Mouse (Mus musculus): Measurements from ENCODE around the gene Hs2st1.

The Hs2st1 gene

DNA sequence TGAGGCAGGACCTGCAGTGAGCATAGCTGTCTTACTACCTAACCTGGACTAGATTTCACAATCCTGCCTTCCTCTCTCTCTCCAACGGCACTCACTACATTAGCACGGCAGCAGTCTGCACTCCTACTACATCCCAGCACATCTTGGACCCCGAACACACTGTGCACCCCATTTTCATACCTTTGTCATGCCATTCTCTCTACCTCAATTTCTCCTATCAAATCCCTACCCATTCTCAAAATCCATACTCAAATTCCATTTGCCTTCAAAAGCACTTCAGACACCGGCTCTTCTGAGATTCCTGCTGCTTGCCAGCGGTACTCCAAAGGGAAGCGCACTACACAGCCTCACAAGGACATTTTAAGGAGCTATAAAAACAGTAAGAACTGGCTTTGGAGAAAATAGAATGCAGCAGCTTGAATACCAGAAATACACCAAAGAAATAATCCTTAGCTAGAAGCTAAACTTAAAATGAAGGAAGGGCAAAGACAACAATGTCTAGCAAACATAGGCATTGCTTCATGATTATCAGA is 28.0 kb downstream of the Hs2st1 start:
- ChIA-PET CTCF (no interaction called here), POLR2A (interaction anchor here in 2 of 4 experiments (1.1 to 2.3 kb wide), 3 partner anchors 12 to 15 kb away, joined by 3 to 10 read pairs (median 4); no protein-coding TSS in a partner anchor)

DNA sequence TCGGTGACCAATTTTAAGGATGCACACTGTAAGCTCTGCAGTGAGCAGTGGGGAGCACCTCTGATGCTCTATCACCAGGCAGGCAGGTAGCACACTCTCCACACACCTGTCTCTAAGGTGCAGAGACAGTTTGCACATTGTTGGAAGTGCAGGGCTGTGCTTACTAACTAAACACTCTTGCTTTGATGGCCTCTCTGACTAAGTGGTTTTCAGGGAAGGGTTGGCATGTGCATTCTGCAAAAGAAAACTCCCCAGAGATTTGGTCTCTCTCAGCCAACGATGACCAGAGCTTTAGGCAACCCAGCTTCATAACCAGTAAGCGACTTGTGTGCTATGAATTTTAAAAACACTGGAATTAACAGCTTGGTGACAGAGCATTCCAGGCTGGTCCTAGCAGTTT is 29.2 kb downstream of the Hs2st1 start:
- POLR2A ChIA-PET, result interaction anchor here in 2 of 4 experiments (0.9 to 2.1 kb wide), 4 partner anchors 10 to 30 kb away, joined by 3 to 6 read pairs (median 4); no protein-coding TSS in a partner anchor
- CTCF ChIA-PET, result interaction anchor here in 1 of 4 experiments (0.7 kb wide), 1 partner anchor 141 kb away, joined by 3 read pairs; no protein-coding TSS in a partner anchor

DNA sequence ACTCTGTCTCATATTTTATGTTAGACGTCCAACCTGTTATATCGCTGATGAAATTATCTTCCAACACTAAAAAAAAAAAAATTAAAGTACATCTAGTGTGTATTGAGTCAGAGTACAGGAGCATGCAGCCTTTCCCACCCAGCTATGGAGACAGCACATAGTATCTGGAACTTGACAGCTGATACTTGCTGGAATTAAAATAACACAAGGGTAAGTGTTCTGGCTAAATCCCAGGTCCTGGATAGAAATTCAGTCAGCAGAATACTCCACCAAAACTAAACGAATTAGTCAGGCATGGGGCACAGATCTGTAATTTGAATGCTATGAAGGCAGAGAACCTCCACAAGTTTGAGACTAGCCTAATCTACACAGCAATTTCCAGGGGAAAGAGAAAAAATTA is 30.9 kb downstream of the Hs2st1 start:
- ChIA-PET POLR2A (interaction anchor here in 1 of 4 experiments (1.2 to 2.1 kb wide), 4 partner anchors 12 to 32 kb away, joined by 3 to 6 read pairs (median 4); no protein-coding TSS in a partner anchor), CTCF (no interaction called here)

DNA sequence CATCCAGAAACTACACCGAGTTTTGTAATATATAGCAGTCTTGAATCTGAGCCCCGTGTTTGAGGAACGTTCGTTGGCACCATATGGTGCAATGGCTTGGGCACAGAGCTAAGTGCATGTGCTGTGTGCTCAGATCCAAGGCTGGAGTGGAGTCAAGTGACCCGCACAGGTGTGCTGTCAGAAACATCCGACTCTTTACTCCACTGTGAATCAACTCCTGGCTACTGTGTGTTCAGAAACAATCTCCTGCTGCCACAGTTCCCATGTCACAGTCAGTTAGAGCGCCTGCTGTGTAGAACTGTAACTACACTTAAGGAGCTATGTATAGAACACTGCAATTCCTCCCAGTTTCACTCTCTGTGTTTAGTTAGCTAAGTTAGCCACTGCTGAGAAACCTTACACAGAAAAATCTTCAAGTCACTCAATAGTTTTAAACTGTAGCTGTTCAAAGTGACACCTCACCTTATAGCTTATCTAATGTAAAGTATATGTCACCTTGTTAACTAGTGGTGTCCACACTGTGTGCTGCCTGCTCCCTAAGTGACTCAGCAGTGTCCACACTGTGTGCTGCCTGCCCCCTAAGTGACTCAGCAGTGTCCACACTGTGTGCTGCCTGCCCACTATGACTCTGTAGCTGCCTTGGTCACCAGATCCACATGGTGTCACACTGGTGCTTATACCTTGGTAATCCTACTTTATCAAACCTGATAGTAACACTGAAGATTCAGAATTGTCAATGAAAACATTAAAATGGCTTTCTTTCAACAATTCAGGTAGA is 32.7 kb downstream of the Hs2st1 start:
- ChIA-PET CTCF (no interaction called here), POLR2A (interaction anchor here in 1 of 4 experiments (0.6 to 1.5 kb wide), 3 partner anchors 10 to 34 kb away, joined by 3 to 4 read pairs (median 3); no protein-coding TSS in a partner anchor)

DNA sequence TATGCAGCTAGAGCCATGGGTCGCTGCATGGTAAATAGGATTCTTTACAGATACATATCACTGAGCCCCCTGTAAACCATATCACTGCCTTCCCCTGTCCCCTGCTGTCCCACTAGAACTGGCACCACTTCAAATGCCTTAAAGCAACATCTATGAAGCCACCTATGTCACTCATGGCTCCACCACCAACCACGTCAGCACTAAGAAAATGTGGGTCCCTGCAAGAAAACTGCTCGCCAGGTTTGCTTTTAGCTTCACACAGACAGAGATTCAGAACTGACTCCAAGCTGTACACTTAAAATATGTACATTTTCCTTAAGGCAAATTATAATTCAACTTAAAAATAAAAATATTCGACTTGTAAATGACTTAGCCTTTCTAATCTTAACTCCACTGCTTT is 34.9 kb downstream of the Hs2st1 start:
- CTCF ChIA-PET, result interaction anchor here in 1 of 4 experiments (0.6 kb wide), 1 partner anchor 1163 kb away, joined by 5 read pairs; no protein-coding TSS in a partner anchor
- POLR2A ChIA-PET, result interaction anchor here in 1 of 4 experiments (2.1 kb wide), 1 partner anchor 35 kb away, joined by 7 read pairs; the partner anchor contains the start of genes Hs2st1 and Selenof

DNA sequence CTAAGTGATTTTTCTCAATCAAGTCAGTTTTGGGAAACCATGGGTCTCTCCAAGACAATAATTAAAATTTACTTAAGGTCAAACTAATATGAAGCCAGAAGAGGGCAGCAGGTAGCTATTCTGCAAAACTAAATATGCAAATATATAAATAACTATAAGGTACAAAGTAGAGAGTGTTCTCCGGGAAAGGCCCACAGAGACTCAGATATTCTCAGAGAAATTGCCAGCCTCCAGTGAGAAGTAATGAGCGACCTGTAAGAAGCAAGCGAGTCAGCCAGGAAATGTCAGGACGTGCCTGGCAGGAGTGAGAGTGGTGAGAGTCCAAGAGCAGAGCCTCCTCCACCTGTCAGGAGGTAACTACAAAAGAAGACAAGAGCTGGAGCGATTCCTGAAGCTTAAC is 39.0 kb downstream of the Hs2st1 start:
- CTCF ChIA-PET, result no interaction called here

DNA sequence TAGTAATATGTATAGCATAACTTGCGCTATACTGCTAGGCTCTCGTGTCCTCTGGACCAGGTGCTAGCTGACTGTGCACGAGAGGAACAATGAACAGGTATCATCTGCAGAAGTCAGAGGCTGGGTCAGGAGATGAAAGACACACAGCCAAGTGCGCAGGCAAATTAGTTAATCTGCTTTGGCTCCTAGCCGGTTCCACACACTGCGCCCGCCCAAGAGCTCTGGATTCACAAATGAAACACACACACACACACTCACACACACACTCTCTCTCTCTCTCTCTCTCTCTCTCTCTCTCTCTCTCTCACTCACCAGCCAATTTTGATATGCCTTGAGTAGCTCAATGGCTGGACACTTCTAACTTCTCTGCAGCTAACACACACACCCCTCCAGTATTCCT is 42.1 kb downstream of the Hs2st1 start:
- ChIA-PET POLR2A (interaction anchor here in 2 of 4 experiments (1.0 to 1.4 kb wide), 2 partner anchors 9 to 39 kb away, joined by 3 to 4 read pairs; no protein-coding TSS in a partner anchor), CTCF (no interaction called here)

More for the DNA sequence above, 39.0 kb downstream of the Hs2st1 start:
- POLR2A ChIA-PET, result interaction anchor here in 2 of 4 experiments (1.0 to 1.3 kb wide), 4 partner anchors 10 to 40 kb away, joined by 3 read pairs; partner anchors contain the start of gene Selenof (in 1 of the 2)

DNA sequence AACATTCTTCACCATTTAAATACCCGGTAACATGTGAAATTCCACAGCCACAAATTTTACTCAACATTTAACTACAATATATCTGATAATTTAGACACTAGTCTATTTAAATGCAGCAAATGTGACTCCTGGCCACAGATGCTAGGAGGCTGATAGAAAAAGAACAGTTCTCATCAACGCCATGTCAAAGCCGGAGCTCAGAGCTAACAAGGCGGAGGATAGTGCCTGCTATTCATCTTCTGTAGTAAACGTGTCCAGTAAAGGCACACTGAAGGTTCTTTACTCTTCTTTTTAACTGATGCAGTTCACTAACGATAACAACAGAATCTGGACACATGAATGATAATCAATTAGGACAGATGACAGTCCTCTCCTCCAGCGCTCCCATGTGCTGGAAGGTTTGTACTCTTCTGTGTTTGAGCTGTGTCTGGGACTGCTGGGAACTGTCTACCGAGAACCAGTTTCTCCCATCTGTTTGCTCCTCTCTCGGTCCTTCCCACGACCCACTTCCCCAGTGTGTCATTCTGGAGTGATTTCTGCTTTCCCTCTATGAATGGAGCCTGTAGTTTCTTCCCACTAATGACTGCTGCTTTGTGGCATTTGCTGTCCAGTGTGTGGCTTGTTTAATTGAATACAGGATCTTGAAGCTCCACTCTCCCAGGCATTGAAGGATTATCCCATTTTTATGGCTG is 50.3 kb downstream of the Hs2st1 start:
- ChIA-PET POLR2A (interaction anchor here in 1 of 4 experiments (1.0 to 1.7 kb wide), 2 partner anchors 12 to 13 kb away, joined by 3 read pairs; no protein-coding TSS in a partner anchor), CTCF (no interaction called here)

DNA sequence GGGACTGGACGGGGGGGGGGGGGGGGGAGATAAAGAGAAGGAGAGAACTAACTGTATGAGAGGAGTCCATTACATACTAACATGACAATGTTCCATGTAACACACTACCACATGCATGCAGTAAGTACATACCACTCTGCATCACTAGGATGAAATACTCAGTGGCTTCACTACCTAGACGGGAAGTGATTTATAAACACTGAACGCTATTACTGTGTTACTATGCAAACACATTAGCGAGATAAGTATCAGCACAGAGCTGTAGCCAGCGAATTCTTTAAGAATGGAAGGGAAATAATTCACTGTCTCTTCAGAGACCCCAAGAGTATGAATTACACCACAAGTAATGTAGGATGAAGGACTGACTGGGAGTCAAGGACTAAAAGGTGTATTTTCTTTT is 51.1 kb downstream of the Hs2st1 start:
- ChIA-PET CTCF (no interaction called here), POLR2A (no interaction called here)

DNA sequence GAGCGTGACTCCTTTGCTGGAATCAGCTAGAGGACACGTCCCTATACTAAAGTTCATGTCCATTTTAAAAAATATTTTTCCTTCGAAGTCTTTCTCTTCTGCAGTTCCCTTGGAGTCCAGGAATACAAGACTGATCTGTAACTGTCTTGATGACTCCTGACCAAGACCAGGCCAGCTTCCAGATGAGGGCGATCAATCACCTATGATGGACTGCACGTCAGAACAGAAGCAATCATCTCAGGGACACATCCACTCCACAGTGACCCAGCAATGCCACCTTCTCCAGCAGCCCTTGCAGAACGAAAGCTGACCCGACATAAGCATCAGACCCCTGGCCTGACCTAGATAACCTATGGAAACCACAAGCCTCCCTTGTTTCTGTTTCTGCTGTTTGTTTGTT is 54.7 kb downstream of the Hs2st1 start:
- POLR2A ChIA-PET, result interaction anchor here in 1 of 4 experiments (0.6 kb wide), 1 partner anchor 71 kb away, joined by 3 read pairs; no protein-coding TSS in a partner anchor
- CTCF ChIA-PET, result no interaction called here

DNA sequence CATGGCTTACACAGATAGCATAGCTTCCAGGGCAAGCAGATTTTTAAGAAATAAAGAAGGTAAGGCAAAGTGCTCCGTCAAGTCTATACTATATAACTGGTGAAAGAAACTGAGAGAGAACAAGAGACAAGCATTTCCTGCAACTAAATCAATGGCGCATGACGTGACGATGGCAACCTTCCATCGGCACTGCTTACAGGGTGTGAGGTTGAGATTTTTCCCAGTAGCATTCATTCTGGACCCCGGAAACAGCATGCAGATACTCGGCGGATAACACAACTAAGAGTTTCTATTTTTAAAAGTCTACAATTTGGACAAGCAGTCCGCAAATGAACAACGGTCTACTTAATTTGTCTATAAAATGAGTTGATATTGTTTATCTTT is 55.9 kb downstream of the Hs2st1 start:
- ChIA-PET CTCF (no interaction called here), POLR2A (interaction anchor here in 1 of 4 experiments (1.4 kb wide), 1 partner anchor 55 kb away, joined by 5 read pairs; no protein-coding TSS in a partner anchor)

DNA sequence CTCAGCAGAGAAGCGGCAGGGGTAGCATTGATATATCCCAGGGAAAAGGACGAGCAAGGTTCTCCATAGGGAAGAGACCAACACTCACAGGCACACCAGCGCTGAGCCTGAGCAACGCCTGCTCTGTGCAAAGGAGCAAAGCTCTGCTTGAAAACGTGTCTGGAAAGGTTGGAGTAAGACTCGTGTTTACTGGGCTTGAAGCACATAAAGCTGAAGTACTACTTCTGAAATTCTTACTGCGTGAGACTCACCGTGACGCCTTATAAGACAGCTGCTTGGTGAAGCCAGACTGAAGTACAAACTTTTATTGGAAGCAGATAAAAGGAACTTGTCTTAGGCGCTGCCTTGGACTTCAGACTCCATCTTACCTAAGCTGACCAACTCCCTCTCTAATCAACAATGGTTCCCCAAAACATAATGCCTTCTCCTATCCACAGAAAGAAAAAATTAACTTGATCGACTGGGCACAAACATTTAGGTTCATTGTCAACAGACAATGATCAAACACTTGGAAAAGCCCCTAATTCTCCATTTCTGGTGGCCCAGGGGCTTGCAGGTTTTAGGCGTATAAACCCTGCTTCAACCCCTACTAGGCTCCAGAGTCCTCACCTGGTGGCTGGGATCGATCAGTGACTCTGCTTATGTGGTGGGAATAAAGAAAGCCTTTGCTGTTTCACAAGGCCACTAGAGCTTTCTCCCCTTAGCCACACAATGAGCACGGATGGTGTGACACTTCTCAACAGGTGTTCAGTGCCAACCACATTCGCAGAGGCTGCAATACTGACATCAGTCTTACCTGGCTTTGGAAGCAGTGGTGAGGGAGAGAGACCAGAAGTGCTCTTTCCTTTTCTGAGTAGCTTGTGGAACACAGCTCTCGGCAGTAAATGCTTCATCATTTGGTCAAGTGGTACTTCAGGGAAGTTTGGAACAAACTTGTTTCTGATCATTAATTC is 56.5 kb downstream of the Hs2st1 start:
- ChIA-PET CTCF (no interaction called here), POLR2A (interaction anchor here in 3 of 4 experiments (0.6 to 1.4 kb wide), 3 partner anchors 9 to 101 kb away, joined by 3 to 5 read pairs (median 3); no protein-coding TSS in a partner anchor)

DNA sequence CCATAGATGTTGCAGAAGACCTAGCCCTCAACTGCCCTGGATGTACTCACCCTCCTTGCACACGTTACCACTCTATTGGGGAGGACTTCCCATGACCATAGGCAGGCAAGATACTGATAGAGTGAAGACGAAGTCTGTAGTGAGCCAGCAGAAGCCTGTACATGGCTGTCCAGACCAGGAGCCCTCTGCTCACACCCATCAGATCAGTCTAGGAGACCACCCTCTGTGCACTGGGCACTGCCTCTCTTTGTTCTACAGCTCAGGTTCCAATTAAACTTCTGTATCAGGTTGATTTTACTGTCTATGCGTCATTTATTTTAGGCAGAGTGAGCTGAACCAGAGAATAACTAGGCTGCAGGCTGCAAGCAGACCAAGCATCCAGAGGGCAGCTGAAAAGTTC is 59.3 kb downstream of the Hs2st1 start:
- POLR2A ChIA-PET, result interaction anchor here in 1 of 4 experiments (1.2 kb wide), 1 partner anchor 58 kb away, joined by 3 read pairs; no protein-coding TSS in a partner anchor

DNA sequence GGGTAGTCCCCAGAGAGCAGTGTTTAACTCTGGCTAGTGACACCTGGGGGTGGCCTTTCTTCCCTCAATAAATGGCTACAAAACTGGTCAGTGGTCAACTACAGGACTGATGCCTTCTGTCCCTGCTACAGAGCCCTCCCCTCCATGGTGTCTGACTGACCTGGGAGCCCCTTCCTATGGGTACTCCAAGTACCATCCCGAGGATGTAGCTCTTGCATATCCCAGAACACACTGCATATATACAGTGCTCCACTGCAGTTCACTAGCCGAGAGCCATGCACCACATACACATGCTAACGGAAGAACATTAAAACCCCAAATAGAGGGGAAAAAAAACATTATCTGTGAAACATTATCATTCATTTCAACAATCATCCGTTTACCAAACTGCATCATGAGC is 61.6 kb downstream of the Hs2st1 start:
- CTCF ChIA-PET, result no interaction called here
- POLR2A ChIA-PET, result interaction anchor here in 1 of 4 experiments (1.0 to 1.4 kb wide), 3 partner anchors 9 to 62 kb away, joined by 3 to 4 read pairs (median 3); no protein-coding TSS in a partner anchor

More for the DNA sequence above, 59.3 kb downstream of the Hs2st1 start:
- CTCF ChIA-PET, result no interaction called here

DNA sequence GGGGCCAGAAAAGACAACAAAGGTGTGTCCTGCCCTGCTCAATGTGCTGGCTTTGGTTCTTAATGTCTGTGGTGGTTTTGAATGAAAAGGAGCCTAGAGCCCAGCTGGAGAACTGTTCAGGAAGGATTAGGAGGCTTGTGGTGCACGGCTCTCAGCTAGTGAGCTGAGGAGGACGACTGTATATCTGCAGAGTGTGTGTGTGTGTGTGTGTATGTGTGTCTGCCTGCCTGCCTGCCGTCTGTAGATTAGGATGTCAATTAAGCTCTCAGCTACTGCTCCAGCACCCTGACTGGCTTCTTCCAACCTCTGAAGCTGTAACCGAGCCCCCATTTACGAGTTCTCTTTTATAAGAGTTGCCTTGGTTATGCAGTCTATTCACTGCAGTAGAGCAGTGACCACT is 62.1 kb downstream of the Hs2st1 start:
- CTCF ChIA-PET, result no interaction called here

DNA sequence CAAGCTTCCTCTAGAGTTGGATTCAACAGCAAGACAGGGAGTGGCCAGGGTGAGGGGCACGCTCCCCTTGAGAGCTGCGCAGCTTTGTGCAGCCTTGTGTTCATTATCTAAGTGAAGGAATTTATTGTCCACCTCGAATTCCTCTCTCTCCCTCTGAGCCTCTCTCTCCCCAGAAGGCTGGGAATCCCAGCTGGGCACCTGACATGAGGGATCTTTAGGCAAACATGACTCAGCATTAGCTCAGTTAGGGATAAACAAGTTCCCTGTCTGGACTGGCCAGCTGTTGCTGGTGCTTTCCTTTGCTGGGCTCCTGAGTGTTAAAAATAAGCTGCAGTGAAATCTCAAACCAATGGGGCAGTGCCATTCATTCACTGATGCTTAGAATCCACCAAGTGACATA is 63.8 kb downstream of the Hs2st1 start:
- POLR2A ChIA-PET, result interaction anchor here in 1 of 4 experiments (1.1 to 1.5 kb wide), 3 partner anchors 65 to 214 kb away, joined by 3 read pairs; partner anchors contain the start of gene Sh3glb1
- CTCF ChIA-PET, result interaction anchor here in 1 of 4 experiments (1.0 kb wide), 1 partner anchor 52 kb away, joined by 3 read pairs; no protein-coding TSS in a partner anchor

More for the DNA sequence above, 62.1 kb downstream of the Hs2st1 start:
- POLR2A ChIA-PET, result interaction anchor here in 1 of 4 experiments (1.0 to 1.4 kb wide), 4 partner anchors 8 to 61 kb away, joined by 3 to 4 read pairs (median 3); no protein-coding TSS in a partner anchor

DNA sequence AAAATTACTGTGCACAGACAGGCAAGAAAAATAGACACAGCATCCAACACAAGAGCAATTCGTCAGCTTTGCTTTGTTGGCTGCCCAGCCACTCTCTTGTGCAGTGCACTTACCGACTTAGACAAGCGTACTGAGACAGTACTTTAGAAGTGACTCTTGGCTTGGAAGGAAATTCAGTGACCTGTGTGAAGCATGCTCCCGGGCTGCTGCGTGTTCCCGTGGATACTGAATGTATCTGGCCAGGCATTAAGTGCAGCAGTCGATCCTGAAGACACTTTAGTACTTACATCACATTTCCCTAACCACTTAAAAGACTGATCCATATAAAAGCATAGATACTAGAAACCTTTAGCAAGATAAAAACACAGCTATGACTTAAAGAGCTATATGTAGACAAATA is 68.1 kb downstream of the Hs2st1 start:
- POLR2A ChIA-PET, result interaction anchor here in 1 of 4 experiments (0.7 kb wide), 1 partner anchor 1455 kb away, joined by 4 read pairs; no protein-coding TSS in a partner anchor
- CTCF ChIA-PET, result no interaction called here

DNA sequence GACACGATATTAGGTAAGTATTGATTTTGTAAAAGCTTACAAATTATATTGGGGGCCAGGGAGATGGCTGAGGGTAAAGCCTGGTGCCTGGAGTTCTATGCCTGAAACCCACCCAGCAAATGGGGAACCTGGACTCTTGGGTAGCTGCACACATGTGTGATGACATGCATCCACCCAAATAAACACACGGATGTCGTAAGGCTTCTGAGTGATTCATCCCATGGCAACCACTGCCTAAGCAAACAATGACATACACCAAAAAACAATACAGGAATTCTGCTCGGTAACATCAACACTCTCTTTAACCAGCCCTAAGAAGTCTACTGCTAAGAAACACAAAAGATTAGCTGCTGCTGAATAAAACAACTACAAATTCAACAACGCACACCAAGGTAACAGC is 73.2 kb downstream of the Hs2st1 start:
- CTCF ChIA-PET, result no interaction called here
- POLR2A ChIA-PET, result no interaction called here
